Mouse (Mus musculus) kidney, adult 8-10 months (tissue): ENCODE results near the gene Gm10491.
A peak's percentile ranks its signal among the peaks of the same experiment; 100 is the strongest.
"Not testable (repeated sequence)": the region's sequence is repeated elsewhere in the genome, so short reads cannot be mapped to it uniquely, and the experiment has no call there.

Experiments used
- DNase-seq, 2 experiments: peaks; one replicate each; pipeline ENCODE4 v3.0.0; 2022

Gm10491 gene

GRCm38 (mm10) chrX:7907735-7908134 is at the start of gene Gm10491:
Gene Gm10491 (minus strand): TSS chrX:7907835.
- DNase-seq, result no peak

GRCm38 (mm10) chrX:7950091-7950490 is 42.5 kb upstream of the Gm10491 start:
- no peak for DNase-seq

GRCm38 (mm10) chrX:7947900-7948492 is 40.4 kb upstream of the Gm10491 start:
- DNase-seq, result peak; percentile 95 to 97

- DNase-seq, result peak; percentile 19 to 30
Measured at GRCm38 (mm10) chrX:7947108-7947899, 39.7 kb upstream of the Gm10491 start, which contains the start of gene Hdac6. Gene Hdac6 (minus strand): TSS chrX:7947889.

GRCm38 (mm10) chrX:7945618-7946017 is 38.0 kb upstream of the Gm10491 start:
- peak; percentile 21 to 48 for DNase-seq

- DNase-seq, result no peak
Measured at GRCm38 (mm10) chrX:7937667-7938066, 30.0 kb upstream of the Gm10491 start.

GRCm38 (mm10) chrX:7936874-7937273 is 29.2 kb upstream of the Gm10491 start:
- DNase-seq, result no peak

GRCm38 (mm10) chrX:7928270-7928790 is 20.7 kb upstream of the Gm10491 start, which contains the start of gene Eras:
Gene Eras (minus strand): TSS chrX:7928607.
- no peak for DNase-seq

- DNase-seq, result no peak
Measured at GRCm38 (mm10) chrX:7927116-7927515, 19.5 kb upstream of the Gm10491 start.

- DNase-seq, result no peak
Measured at GRCm38 (mm10) chrX:7926266-7926665, 18.6 kb upstream of the Gm10491 start.

- no peak for DNase-seq
Measured at GRCm38 (mm10) chrX:7922032-7922431, 14.4 kb upstream of the Gm10491 start.

GRCm38 (mm10) chrX:7919601-7920383 is 12.2 kb upstream of the Gm10491 start, which contains the start of gene Pcsk1n:
Gene Pcsk1n (plus strand): TSS chrX:7919822.
- no peak for DNase-seq

GRCm38 (mm10) chrX:7917960-7918359 is 10.3 kb upstream of the Gm10491 start:
- DNase-seq, result not testable (repeated sequence)

- peak; percentile 32 to 40 for DNase-seq
Measured at GRCm38 (mm10) chrX:7915669-7916068, 8.0 kb upstream of the Gm10491 start.

- no peak for DNase-seq
Measured at GRCm38 (mm10) chrX:7910473-7910872, 2.8 kb upstream of the Gm10491 start.

GRCm38 (mm10) chrX:7909242-7909641 is 1.6 kb upstream of the Gm10491 start, which contains the start of gene Gm10490:
Gene Gm10490 (plus strand): TSS chrX:7909542.
- DNase-seq, result not testable (repeated sequence)

GRCm38 (mm10) chrX:7904441-7904840 is 3.2 kb downstream of the Gm10491 start:
- no peak for DNase-seq

- DNase-seq, result peak; percentile 91 to 93
Measured at GRCm38 (mm10) chrX:7898880-7899874, 8.5 kb downstream of the Gm10491 start, which contains the start of the genes Pqbp1 and Timm17b. Gene Pqbp1 (minus strand): TSS chrX:7899269. Gene Timm17b (plus strand): TSS chrX:7899357.

GRCm38 (mm10) chrX:7898211-7898610 is 9.4 kb downstream of the Gm10491 start:
- no peak for DNase-seq

GRCm38 (mm10) chrX:7883841-7884567 is 23.6 kb downstream of the Gm10491 start, which contains the start of gene Slc35a2:
Gene Slc35a2 (plus strand): TSS chrX:7884028.
- peak; percentile 90 to 95 for DNase-seq

- peak; percentile 57 to 71 for DNase-seq
Measured at GRCm38 (mm10) chrX:7879819-7880218, 27.8 kb downstream of the Gm10491 start.
